Mouse (Mus musculus) CD4-positive, CD25-positive, alpha-beta regulatory T cell, adult 2 months (primary cell): ENCODE data around the gene Olfr743.
"Not testable (repeated sequence)": the region's sequence is repeated elsewhere in the genome, so short reads cannot be mapped to it uniquely, and the experiment has no call there.

ENCODE experiments used
- DNase-seq: peaks from one replicate; pipeline ENCODE4 v3.0.0-alpha.2; 2012; ENCODE audit warnings: low read depth, low spot score

The Olfr743 gene

GRCm38 (mm10) chr14:50521539-50521938, at the start of gene Olfr743:
TSS of gene Olfr743 (plus strand) at chr14:50521839.
- DNase-seq: no peak

- no peak for DNase-seq
Measured at GRCm38 (mm10) chr14:50472438-50472837, 49.2 kb upstream of the Olfr743 start, which contains the start of gene Olfr741. TSS of gene Olfr741 (plus strand) at chr14:50472738.

- no peak for DNase-seq
Measured at GRCm38 (mm10) chr14:50478406-50478805, 43.2 kb upstream of the Olfr743 start.

GRCm38 (mm10) chr14:50503300-50503699, 18.3 kb upstream of the Olfr743 start, which contains the start of gene Olfr742:
TSS of gene Olfr742 (plus strand) at chr14:50503600.
- no peak for DNase-seq

- DNase-seq: no peak
Measured at GRCm38 (mm10) chr14:50552734-50553133, 31.1 kb downstream of the Olfr743 start.

GRCm38 (mm10) chr14:50573056-50573455, 51.4 kb downstream of the Olfr743 start:
- not testable (repeated sequence) for DNase-seq
